Mouse (Mus musculus): Measurements from ENCODE around the gene Pfn2.

GRCm38 (mm10) chr3:57815447-57815846, 32.4 kb downstream of the Pfn2 start:
- TF ChIP-seq POLR2A (IDR thresholded peaks at IDR 0.05; ENCODE audit: extremely low read depth, insufficient read depth, low read length) (no peak), CTCF (IDR thresholded peaks at IDR 0.05; ENCODE audit: low read depth, low read length) (no peak)

Measured in liver, adult 2 months (tissue).